Mouse (Mus musculus) limb, embryonic 10.5 days (tissue): ENCODE measurements around the gene Agap3. TPM values are rescaled to one million over a fixed set of nuclear protein-coding genes. Genes with fewer than 3 reads are reported as not detected.
A peak's percentile ranks its signal among the peaks of the same experiment; 100 is the strongest.

ENCODE experiments used
- DNase-seq: peaks from one replicate; pipeline ENCODE4 v3.0.0-alpha.2; 2017; ENCODE audit warnings: low spot score
- H3K27ac ChIP-seq: fragments of 300-500 bp; sonication (generic); 2 replicates; pipeline ENCODE4 v1.5.1; 2016; ENCODE audit warnings: mild to moderate bottlenecking
- H3K27me3 ChIP-seq: fragments of 300-500 bp; sonication (generic); 2 replicates; pipeline ENCODE4 v1.6.1; 2016; ENCODE audit warnings: low read depth, mild to moderate bottlenecking; ENCODE audit not compliant: poor library complexity, severe bottlenecking
- H3K36me3 ChIP-seq: fragments of 300-500 bp; sonication (generic); 2 replicates; pipeline ENCODE4 v1.6.1; 2016; ENCODE audit warnings: mild to moderate bottlenecking, moderate library complexity
- H3K4me1 ChIP-seq: fragments of 300-500 bp; sonication (generic); 2 replicates; pipeline ENCODE4 v1.6.1; 2016
- H3K4me3 ChIP-seq: fragments of 300-500 bp; sonication (generic); 2 replicates; pipeline ENCODE4 v1.5.1; 2016; ENCODE audit warnings: mild to moderate bottlenecking, moderate library complexity
- H3K9me3 ChIP-seq: fragments of 300-500 bp; sonication (generic); replicated peaks from 2 replicates; pipeline ENCODE4 v1.6.1; 2016; ENCODE audit warnings: mild to moderate bottlenecking
- WGBS: fragments of 180-500 bp; shearing (Covaris S2); methylation state at CpG from one replicate; pipeline ENCODE4 v1.1.7; 2016; 5-methylcytosine and 5-hydroxymethylcytosine counted together
- polyA plus RNA-seq: library from polyadenylated mRNA; unstranded; fragments of >200 nt; fragmentation: Nextera tagmentation; extraction: Ambion mirVana; gene quantifications from 2 replicates; pipeline ENCODE4 v1.2.1, GENCODE M21; 2016

The Agap3 gene
- polyA plus RNA-seq, 1 experiment from 2014 or later, result 39.8 TPM

DNA sequence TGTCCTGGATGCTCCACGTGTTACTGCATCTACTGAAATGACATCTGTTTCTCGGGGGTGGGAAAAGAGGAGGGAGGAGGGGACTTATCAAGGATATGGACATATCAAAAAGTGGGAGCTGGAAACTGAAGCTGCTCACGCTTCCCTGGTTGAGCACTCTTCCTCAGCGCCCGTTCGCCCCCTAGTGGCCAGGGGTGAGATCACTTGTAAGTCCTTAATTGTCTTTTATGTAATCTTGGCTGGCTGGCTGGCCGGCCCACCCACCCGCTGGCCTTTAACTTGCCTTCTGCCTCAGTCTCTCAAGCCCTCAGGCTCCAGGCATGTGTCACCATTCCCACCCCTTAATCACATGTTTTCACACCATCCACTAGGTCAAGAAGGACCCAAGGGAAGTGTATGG lies 34.1 kb downstream of the Agap3 start:
- DNase-seq, result peak; percentile 92
- H3K36me3 ChIP-seq, result peaks cover 90% of the 10 kb centered on the region
- H3K9me3 ChIP-seq, result no peaks in the 10 kb centered on the region
- no peak overlapping the region for H3K27ac ChIP-seq
- peaks cover 77% of the 10 kb centered on the region for H3K4me1 ChIP-seq
- WGBS, result 3% methylated on average over 8 of the region's 8 CpGs
- no peak overlapping the region for H3K4me3 ChIP-seq
- peaks cover 20% of the 10 kb centered on the region for H3K27me3 ChIP-seq

DNA sequence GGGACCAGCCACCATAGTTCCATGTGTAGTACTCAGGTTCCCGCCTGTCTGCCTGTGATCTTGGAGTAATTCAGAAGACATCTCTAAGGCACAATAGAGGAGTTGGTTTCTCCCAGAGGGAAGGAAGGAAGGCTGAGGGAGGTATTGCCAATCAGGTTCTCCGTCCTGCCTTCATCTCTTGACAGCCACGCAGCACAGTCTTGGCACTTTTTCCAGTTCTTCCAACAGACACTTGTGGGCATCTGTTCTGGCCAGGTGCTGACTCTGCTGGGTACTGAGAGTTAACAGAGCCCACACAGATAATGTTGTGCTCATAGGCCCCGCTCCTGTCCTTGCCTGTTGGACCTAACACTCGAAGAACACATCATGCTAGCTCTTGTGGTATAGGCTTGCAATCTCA lies 34.8 kb downstream of the Agap3 start:
- Histone ChIP-seq H3K4me1 (peaks cover 72% of the 10 kb centered on the region), H3K9me3 (no peaks in the 10 kb centered on the region), H3K27me3 (peaks cover 20% of the 10 kb centered on the region), H3K4me3 (no peak overlapping the region), H3K36me3 (peaks cover 90% of the 10 kb centered on the region), H3K27ac (no peak overlapping the region)
- 93% methylated on average over 5 of the region's 5 CpGs for WGBS
- DNase-seq, result no peak

DNA sequence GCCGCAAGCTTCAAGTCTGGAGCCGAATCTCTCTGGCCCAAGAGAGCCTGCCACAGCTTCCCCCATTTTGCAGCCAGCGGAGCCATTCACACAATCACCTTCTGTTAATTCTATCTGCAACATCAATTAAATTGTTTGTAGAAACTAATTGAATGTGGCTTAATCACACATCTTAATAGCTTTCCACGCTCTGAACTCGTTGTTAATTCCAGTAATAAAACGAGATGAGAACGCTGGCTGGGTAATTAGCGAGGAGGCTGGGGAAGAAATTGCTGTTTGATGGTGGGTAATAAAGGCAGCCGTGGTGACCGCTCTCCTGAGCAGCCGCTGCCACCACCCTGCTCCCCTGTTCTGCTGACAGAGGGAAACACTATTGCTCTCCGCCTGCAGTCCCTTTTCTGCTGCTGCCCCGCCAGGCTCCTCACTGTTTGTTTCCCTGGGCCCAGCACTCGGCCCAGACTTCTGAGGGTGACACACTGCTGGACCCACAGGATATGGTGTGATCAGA lies 38.5 kb downstream of the Agap3 start:
- H3K9me3 ChIP-seq, result no peaks in the 10 kb centered on the region
- peaks cover 94% of the 10 kb centered on the region for H3K36me3 ChIP-seq
- no peak for DNase-seq
- H3K27me3 ChIP-seq, result peaks cover 4% of the 10 kb centered on the region; the same call in 1 of the 2 replicates
- H3K4me1 ChIP-seq, result peaks cover 37% of the 10 kb centered on the region
- peak overlapping the region; percentile 15; the same call in 1 of the 2 replicates for H3K27ac ChIP-seq
- H3K4me3 ChIP-seq, result no peak overlapping the region
- 43% methylated on average over 14 of the region's 14 CpGs for WGBS

DNA sequence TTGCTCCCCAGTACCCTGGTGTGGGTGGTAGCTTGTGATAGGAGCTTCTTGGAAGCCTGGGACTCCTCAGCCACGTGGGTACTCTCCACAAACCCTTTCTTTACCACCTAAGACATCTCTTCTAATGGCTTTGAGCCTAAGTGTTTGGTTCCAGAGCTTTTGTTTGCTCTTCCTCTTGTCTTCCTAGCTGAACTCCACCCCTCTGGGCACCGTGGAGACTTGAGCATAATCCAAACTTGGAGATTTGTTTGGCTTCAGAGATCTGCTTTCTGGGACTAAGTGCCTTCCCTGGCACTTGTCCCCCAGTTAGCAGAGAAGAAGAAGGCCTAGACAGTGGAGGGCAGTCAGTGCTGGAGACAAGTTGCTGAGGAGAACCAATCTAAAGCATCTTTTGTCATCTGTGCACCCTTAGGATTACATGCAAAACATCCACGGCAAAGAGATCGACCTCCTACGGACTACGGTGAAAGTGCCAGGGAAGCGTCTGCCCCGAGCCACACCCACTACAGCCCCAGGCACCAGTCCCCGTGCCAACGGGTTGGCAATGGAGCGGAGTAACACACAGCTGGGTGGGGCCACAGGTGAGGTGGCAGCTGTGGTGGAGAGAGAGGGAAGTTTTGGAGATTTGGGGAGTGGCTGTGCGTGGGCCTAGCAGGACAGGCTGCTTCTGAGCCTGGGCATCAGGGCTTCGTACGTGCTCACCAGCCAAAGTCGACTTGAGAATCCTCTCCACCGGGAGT lies 40.7 kb downstream of the Agap3 start:
- H3K4me1 ChIP-seq, result peaks cover 36% of the 10 kb centered on the region
- H3K4me3 ChIP-seq, result no peak overlapping the region
- no peak for DNase-seq
- no peak overlapping the region for H3K27ac ChIP-seq
- H3K27me3 ChIP-seq, result no peaks in the 10 kb centered on the region
- H3K9me3 ChIP-seq, result no peaks in the 10 kb centered on the region
- peaks cover 100% of the 10 kb centered on the region for H3K36me3 ChIP-seq
- 91% methylated on average over 16 of the region's 16 CpGs for WGBS

DNA sequence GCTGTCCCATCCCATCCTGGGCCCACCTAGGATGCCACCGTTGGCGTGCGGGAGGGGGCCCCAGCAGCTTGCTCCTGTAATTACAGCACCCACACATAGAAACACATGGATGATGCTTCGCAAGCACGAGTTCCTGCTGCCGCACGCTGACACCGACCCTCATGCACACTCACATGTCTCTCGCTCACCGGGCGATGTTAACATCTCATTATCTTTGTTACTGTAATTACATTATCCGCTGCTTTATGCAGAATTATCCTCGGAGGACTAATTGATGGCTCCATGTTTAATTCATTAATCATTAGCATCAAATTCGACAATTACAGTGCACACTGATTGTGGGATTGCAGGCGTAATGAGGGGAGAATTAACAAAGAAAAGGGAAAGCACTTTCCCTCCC lies 43.0 kb downstream of the Agap3 start:
- peaks cover 27% of the 10 kb centered on the region for H3K4me1 ChIP-seq
- H3K27me3 ChIP-seq, result no peaks in the 10 kb centered on the region
- WGBS, result 93% methylated on average over 15 of the region's 15 CpGs
- H3K36me3 ChIP-seq, result peaks cover 100% of the 10 kb centered on the region
- DNase-seq, result no peak
- no peak overlapping the region for H3K4me3 ChIP-seq
- H3K9me3 ChIP-seq, result no peaks in the 10 kb centered on the region
- H3K27ac ChIP-seq, result no peak overlapping the region

DNA sequence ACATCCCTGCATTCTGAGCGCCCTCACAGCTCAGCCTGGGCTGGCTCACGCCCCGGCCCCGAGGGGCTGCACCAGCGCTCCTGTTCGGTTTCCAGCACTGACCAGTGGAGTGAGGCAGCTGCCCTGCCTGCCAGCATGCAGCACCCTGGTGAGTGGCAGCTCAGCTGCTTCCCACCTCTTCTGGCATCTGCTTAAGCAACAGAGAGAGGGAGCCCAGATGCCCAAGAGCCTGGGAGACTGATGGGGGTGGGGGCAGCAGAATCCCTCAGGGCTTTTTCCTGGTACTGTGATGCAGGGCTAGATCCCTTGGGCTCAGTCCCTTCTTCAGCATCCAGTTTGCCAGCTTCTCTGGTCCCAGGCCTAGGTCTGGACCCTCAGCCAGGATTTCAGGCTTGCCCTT lies 44.8 kb downstream of the Agap3 start:
- Histone ChIP-seq H3K36me3 (peaks cover 100% of the 10 kb centered on the region), H3K27me3 (peaks cover under 1% of the 10 kb centered on the region; the same call in 1 of the 2 replicates)
- WGBS, result 62% methylated on average over 6 of the region's 6 CpGs

DNA sequence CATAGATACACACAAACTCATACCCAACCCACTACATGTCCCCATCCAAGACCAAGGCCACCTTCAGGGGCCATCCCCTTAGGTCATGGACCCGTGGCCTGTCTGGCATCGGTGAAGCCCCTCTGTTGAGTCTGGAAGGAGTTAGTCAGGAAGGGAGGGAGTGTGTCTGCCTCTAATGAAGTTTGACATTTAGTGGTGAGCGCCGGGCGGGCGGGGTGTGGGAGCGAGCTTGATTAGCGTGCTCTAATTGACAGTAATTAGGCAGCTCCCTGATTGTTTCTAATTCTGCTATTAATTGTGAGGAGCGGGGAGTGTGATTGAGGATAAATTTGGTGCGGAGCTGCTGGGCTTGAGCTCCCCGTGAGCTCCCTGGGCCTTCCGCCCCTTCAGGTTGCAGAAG lies 45.5 kb downstream of the Agap3 start:
- Histone ChIP-seq H3K27ac (no peak overlapping the region), H3K9me3 (no peaks in the 10 kb centered on the region), H3K36me3 (peaks cover 100% of the 10 kb centered on the region), H3K4me3 (no peak overlapping the region), H3K4me1 (peaks cover 17% of the 10 kb centered on the region), H3K27me3 (peaks cover 5% of the 10 kb centered on the region)
- 70% methylated on average over 12 of the region's 12 CpGs for WGBS
- no peak for DNase-seq

More for the DNA sequence above, 44.8 kb downstream of the Agap3 start:
- peaks cover 17% of the 10 kb centered on the region for H3K4me1 ChIP-seq
- H3K27ac ChIP-seq, result no peak overlapping the region
- no peak for DNase-seq
- H3K4me3 ChIP-seq, result no peak overlapping the region
- no peaks in the 10 kb centered on the region for H3K9me3 ChIP-seq

DNA sequence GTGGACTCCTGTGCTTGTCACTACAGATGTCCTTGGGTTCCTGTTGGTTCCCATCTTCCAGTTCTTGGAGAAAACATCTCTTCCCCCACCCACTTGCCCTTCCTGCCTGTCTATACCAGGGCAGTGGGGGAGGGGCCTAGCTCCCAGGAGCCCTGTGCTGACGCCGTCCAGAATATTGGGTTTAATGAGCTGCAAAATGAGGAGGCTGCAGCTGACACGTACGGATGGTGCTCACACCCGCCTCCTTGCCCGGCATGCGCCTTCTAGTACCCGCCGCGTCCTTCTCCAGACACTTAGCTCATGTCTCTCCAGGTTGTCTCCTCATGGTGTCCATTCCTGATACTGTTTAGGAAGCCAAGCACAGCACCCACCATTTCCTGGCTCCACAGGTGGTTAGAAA lies 47.1 kb downstream of the Agap3 start:
- H3K4me3 ChIP-seq, result no peak overlapping the region
- peaks cover 21% of the 10 kb centered on the region for H3K27me3 ChIP-seq
- no peak overlapping the region for H3K27ac ChIP-seq
- peaks cover 89% of the 10 kb centered on the region for H3K36me3 ChIP-seq
- no peaks in the 10 kb centered on the region for H3K9me3 ChIP-seq
- 87% methylated on average over 10 of the region's 10 CpGs for WGBS
- peaks cover 17% of the 10 kb centered on the region for H3K4me1 ChIP-seq
- no peak for DNase-seq

DNA sequence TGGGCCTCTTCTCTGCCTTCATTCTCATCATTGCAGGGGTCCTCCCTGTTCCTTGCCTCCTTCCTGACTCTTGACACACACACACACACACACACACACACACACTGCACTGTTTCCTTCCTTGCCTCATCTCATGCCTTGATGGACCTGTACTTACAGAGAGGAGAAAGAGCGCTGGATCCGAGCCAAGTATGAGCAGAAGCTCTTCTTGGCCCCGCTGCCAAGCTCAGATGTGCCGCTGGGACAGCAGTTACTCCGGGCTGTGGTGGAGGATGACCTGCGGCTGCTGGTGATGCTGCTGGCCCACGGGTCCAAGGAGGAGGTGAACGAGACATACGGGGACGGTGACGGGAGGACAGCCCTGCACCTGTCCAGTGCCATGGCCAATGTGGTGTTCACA lies 48.9 kb downstream of the Agap3 start:
- peaks cover 39% of the 10 kb centered on the region for H3K27me3 ChIP-seq
- DNase-seq, result no peak
- peaks cover 71% of the 10 kb centered on the region for H3K36me3 ChIP-seq
- peaks cover 24% of the 10 kb centered on the region for H3K4me1 ChIP-seq
- no peak overlapping the region for H3K4me3 ChIP-seq
- no peaks in the 10 kb centered on the region for H3K9me3 ChIP-seq
- WGBS, result 94% methylated on average over 11 of the region's 11 CpGs
- no peak overlapping the region for H3K27ac ChIP-seq

DNA sequence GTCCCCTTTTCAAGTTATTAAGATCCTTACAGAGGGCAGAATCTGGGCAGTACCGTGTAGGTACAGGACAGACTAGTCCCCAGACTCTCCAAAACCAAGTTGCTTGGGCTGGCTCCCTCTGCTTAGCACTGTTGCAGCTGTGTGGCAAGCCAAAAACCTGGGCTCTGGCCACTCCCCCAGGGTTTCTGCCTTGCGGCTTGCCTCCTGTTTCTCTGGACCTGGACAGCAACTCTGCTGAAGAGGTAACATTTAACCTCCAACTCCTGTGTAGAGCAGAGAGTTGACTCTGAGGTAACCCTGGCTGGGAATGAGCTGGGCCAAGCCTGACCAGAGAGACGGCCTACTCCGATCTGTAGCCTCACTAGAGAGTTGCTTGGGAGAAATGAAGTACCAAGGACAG lies 50.8 kb downstream of the Agap3 start:
- no peaks in the 10 kb centered on the region for H3K9me3 ChIP-seq
- H3K36me3 ChIP-seq, result peaks cover 52% of the 10 kb centered on the region
- H3K4me1 ChIP-seq, result peaks cover 11% of the 10 kb centered on the region
- no peak overlapping the region for H3K4me3 ChIP-seq
- no peak overlapping the region for H3K27ac ChIP-seq
- H3K27me3 ChIP-seq, result peaks cover 51% of the 10 kb centered on the region
- no peak for DNase-seq
- 66% methylated on average over 4 of the region's 4 CpGs for WGBS

DNA sequence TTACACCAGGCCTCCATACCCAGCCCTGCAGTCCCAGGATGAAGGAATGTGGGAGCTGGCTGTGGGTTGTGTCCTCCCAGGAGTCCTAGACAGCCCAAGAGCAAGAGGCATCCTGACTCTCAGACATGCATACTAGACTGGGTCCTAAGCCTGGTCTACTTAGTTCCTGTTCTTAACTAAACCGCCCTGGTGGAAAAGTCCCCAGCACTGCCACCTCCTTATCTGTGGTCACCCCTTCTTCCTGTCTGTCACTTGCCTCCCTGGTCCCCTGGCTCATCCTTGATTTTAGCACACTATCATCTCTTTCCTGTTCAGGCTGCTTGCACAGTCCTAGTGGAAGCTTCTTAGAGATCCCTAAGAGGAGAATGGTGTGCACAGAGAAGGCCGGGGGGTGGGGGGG lies 53.5 kb downstream of the Agap3 start:
- no peak overlapping the region for H3K27ac ChIP-seq
- H3K27me3 ChIP-seq, result peaks cover 52% of the 10 kb centered on the region
- H3K4me3 ChIP-seq, result no peak overlapping the region
- WGBS, result 64% methylated on average over 2 of the region's 2 CpGs
- H3K4me1 ChIP-seq, result peaks cover 15% of the 10 kb centered on the region
- DNase-seq, result no peak
- H3K9me3 ChIP-seq, result no peaks in the 10 kb centered on the region
- H3K36me3 ChIP-seq, result peaks cover 25% of the 10 kb centered on the region

DNA sequence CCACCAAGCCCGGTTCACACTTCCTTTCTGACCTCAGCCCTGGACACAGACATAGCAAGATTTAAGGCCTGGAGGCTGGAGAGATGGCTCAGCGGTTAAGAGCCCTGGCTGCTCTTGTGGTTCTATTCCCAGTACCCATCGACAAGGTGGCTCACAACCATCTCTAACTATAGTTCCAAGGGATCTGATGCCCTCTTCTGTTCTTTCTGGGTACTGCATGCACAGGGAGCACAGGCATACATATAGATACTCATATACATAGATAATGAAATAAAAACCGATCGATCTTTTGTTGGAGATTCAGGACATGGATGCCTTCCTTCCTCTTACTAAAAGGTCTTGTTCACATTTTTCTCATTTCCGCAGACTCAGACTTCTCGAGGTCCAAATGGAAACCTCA lies 56.4 kb downstream of the Agap3 start:
- H3K27me3 ChIP-seq, result peaks cover 55% of the 10 kb centered on the region
- no peak overlapping the region for H3K4me3 ChIP-seq
- no peak for DNase-seq
- H3K27ac ChIP-seq, result no peak overlapping the region
- H3K4me1 ChIP-seq, result peaks cover 20% of the 10 kb centered on the region
- 93% methylated on average over 7 of the region's 7 CpGs for WGBS
- no peaks in the 10 kb centered on the region for H3K36me3 ChIP-seq
- H3K9me3 ChIP-seq, result no peaks in the 10 kb centered on the region

DNA sequence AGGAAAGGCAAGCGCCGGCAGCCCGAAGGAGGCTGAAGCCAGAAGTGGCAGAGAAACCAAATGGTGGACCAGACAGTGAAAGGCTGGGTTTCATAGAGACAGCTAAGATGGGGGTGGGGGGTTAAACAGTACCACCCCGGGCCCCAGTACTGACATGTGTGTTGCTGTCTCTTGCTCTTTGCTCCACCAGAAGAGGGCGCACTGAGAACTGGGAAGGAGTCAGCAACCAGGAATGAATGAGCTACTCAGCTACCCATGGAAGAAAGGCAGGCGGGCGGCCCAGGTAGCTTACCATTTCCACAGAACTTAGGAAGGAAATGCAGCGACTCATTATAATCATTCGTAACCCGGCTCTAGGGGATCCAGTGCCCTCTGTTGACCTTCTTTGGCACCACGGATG lies 58.7 kb downstream of the Agap3 start:
- no peak overlapping the region for H3K4me3 ChIP-seq
- 53% methylated on average over 11 of the region's 11 CpGs for WGBS
- H3K27me3 ChIP-seq, result peaks cover 33% of the 10 kb centered on the region
- no peaks in the 10 kb centered on the region for H3K9me3 ChIP-seq
- H3K36me3 ChIP-seq, result no peaks in the 10 kb centered on the region
- no peak overlapping the region for H3K27ac ChIP-seq
- peaks cover 19% of the 10 kb centered on the region for H3K4me1 ChIP-seq
- DNase-seq, result no peak
